Mouse (Mus musculus): ENCODE results near the gene Tmem79. TPM values are rescaled to one million over a fixed set of nuclear protein-coding genes. Genes with fewer than 3 reads are reported as not detected.

The Tmem79 gene
- total and polyA plus RNA-seq, 3 experiments = 1.1 to 3.8 (median 2.7) TPM

GRCm38 (mm10) chr3:88280035-88280434 is 55.9 kb downstream of the Tmem79 start:
- TF ChIP-seq TAL1 (conservative IDR thresholded peaks at IDR 0.05; ENCODE audit: low read depth, low read length) = no peak
- TF ChIP-seq GATA1 (IDR thresholded peaks at IDR 0.05; ENCODE audit: borderline replicate concordance, low read length) = no peak
- TF ChIP-seq POLR2AphosphoS5 (IDR thresholded peaks at IDR 0.05; ENCODE audit: insufficient replicate concordance, low read depth, low read length) = no peak
- TF ChIP-seq CTCF (IDR thresholded peaks at IDR 0.05; ENCODE audit: low read depth, low read length) = no peak
- no peak for TF ChIP-seq GATA2 (IDR thresholded peaks at IDR 0.05; ENCODE audit: borderline replicate concordance, low read depth, low read length)
- ATAC-seq (ENCODE audit: extremely low read depth, insufficient number of reproducible peaks, low FRiP score, poor library complexity, severe bottlenecking) = no peak

More at GRCm38 (mm10) chr3:88280035-88280434, 55.9 kb downstream of the Tmem79 start:
- Histone ChIP-seq H3K9me3 (replicated peaks) (no peaks in the 10 kb centered on the region), H3K27me3 (ENCODE audit: insufficient read depth, low read length) (no peaks in the 10 kb centered on the region), H3K4me3 (ENCODE audit: low read depth, low read length) (no peak overlapping the region), H3K36me3 (replicated peaks) (peaks cover 5% of the 10 kb centered on the region), H3K4me1 (ENCODE audit: insufficient read depth, low read depth, low read length) (0 out of 2 replicates have a peak, but pooled peaks cover 3% of the 10 kb centered on the region)
- DNase-seq (ENCODE audit: low spot score) = no peak

Other genes starting within 250 kb of the Tmem79 start
- 125 and 128 TPM in 2 replicates for gene Mef2d, start 193.8 kb downstream of the Tmem79 start, total RNA-seq (2014; fragmentation: Nextera tagmentation)
- 15.4 and 17.0 TPM in 2 replicates for gene Mef2d, start 193.8 kb downstream of the Tmem79 start, total RNA-seq (2017)
- gene Mef2d, start 193.8 kb downstream of the Tmem79 start, polyA plus RNA-seq (2012) = 133 and 141 TPM in 2 replicates
- gene Rhbg, start 81.4 kb downstream of the Tmem79 start, total RNA-seq (2014; fragmentation: Nextera tagmentation) = not detected in 2 replicates
- gene Rhbg, start 81.4 kb downstream of the Tmem79 start, total RNA-seq (2017) = not detected in 2 replicates
- gene Rhbg, start 81.4 kb downstream of the Tmem79 start, polyA plus RNA-seq (2012) = not detected in 2 replicates
- gene Gm38392, start 48.9 kb downstream of the Tmem79 start, total RNA-seq (2014; fragmentation: Nextera tagmentation) = not detected in 2 replicates
- gene Gm38392, start 48.9 kb downstream of the Tmem79 start, total RNA-seq (2017) = not detected in 2 replicates
- gene Gm38392, start 48.9 kb downstream of the Tmem79 start, polyA plus RNA-seq (2012) = not detected in 2 replicates
- 11.5 and 17.6 TPM in 2 replicates for gene Tsacc, start 39.1 kb downstream of the Tmem79 start, total RNA-seq (2014; fragmentation: Nextera tagmentation)
- 6.3 and 13.9 TPM in 2 replicates for gene Tsacc, start 39.1 kb downstream of the Tmem79 start, total RNA-seq (2017)
- 0.74 and 1.1 TPM in 2 replicates for gene Tsacc, start 39.1 kb downstream of the Tmem79 start, polyA plus RNA-seq (2012)
- 213 and 234 TPM in 2 replicates for gene Cct3, start 39.0 kb downstream of the Tmem79 start, total RNA-seq (2014; fragmentation: Nextera tagmentation)
- gene Cct3, start 39.0 kb downstream of the Tmem79 start, total RNA-seq (2017) = 292 and 314 TPM in 2 replicates
- 27.9 and 28.7 TPM in 2 replicates for gene Cct3, start 39.0 kb downstream of the Tmem79 start, polyA plus RNA-seq (2012)
- gene Glmp, start 11.1 kb downstream of the Tmem79 start, total RNA-seq (2014; fragmentation: Nextera tagmentation) = 119 and 123 TPM in 2 replicates
- 65.7 and 89.1 TPM in 2 replicates for gene Glmp, start 11.1 kb downstream of the Tmem79 start, total RNA-seq (2017)
- 31.4 and 67.5 TPM in 2 replicates for gene Glmp, start 11.1 kb downstream of the Tmem79 start, polyA plus RNA-seq (2012)
- 47.5 and 59.3 TPM in 2 replicates for gene Smg5, start 112 bp upstream of the Tmem79 start, total RNA-seq (2014; fragmentation: Nextera tagmentation)
- 53.9 and 57.6 TPM in 2 replicates for gene Smg5, start 112 bp upstream of the Tmem79 start, total RNA-seq (2017)
- gene Smg5, start 112 bp upstream of the Tmem79 start, polyA plus RNA-seq (2012) = 56.8 and 78.5 TPM in 2 replicates
- not detected in 2 replicates for gene Paqr6, start 28.4 kb upstream of the Tmem79 start, total RNA-seq (2014; fragmentation: Nextera tagmentation)
- gene Paqr6, start 28.4 kb upstream of the Tmem79 start, total RNA-seq (2017) = 0.12 and 0.38 TPM in 2 replicates
- not detected in 2 replicates for gene Paqr6, start 28.4 kb upstream of the Tmem79 start, polyA plus RNA-seq (2012)
- gene Bglap3, start 36.6 kb upstream of the Tmem79 start, total RNA-seq (2014; fragmentation: Nextera tagmentation) = not detected in 2 replicates
- 0.16 and 0.17 TPM in 2 replicates for gene Bglap3, start 36.6 kb upstream of the Tmem79 start, total RNA-seq (2017)
- gene Bglap3, start 36.6 kb upstream of the Tmem79 start, polyA plus RNA-seq (2012) = not detected in 2 replicates
- gene Bglap2, start 42.6 kb upstream of the Tmem79 start, total RNA-seq (2014; fragmentation: Nextera tagmentation) = not detected in 2 replicates
- not detected in 2 replicates for gene Bglap2, start 42.6 kb upstream of the Tmem79 start, total RNA-seq (2017)
- gene Bglap2, start 42.6 kb upstream of the Tmem79 start, polyA plus RNA-seq (2012) = not detected in 2 replicates
- not detected in 2 replicates for gene Bglap, start 48.3 kb upstream of the Tmem79 start, total RNA-seq (2014; fragmentation: Nextera tagmentation)
- not detected in 2 replicates for gene Bglap, start 48.3 kb upstream of the Tmem79 start, total RNA-seq (2017)
- not detected in 2 replicates for gene Bglap, start 48.3 kb upstream of the Tmem79 start, polyA plus RNA-seq (2012)
- gene Pmf1, start 74.2 kb upstream of the Tmem79 start, total RNA-seq (2014; fragmentation: Nextera tagmentation) = 273 and 301 TPM in 2 replicates
- 110 and 117 TPM in 2 replicates for gene Pmf1, start 74.2 kb upstream of the Tmem79 start, total RNA-seq (2017)
- gene Pmf1, start 74.2 kb upstream of the Tmem79 start, polyA plus RNA-seq (2012) = 254 and 283 TPM in 2 replicates
- 62.0 and 62.3 TPM in 2 replicates for gene Slc25a44, start 89.0 kb upstream of the Tmem79 start, total RNA-seq (2014; fragmentation: Nextera tagmentation)
- gene Slc25a44, start 89.0 kb upstream of the Tmem79 start, total RNA-seq (2017) = 50.3 and 50.9 TPM in 2 replicates
- gene Slc25a44, start 89.0 kb upstream of the Tmem79 start, polyA plus RNA-seq (2012) = 17.4 and 23.0 TPM in 2 replicates
- gene Sema4a, start 125.0 kb upstream of the Tmem79 start, total RNA-seq (2014; fragmentation: Nextera tagmentation) = 1.1 TPM in 1 of 2 replicates, not detected in the other
- 0.23 and 0.66 TPM in 2 replicates for gene Sema4a, start 125.0 kb upstream of the Tmem79 start, total RNA-seq (2017)
- gene Sema4a, start 125.0 kb upstream of the Tmem79 start, polyA plus RNA-seq (2012) = 1.3 and 1.7 TPM in 2 replicates
- 69.3 and 72.1 TPM in 2 replicates for gene Lmna, start 173.8 kb upstream of the Tmem79 start, total RNA-seq (2014; fragmentation: Nextera tagmentation)
- 96.4 and 98.2 TPM in 2 replicates for gene Lmna, start 173.8 kb upstream of the Tmem79 start, total RNA-seq (2017)
- 336 and 381 TPM in 2 replicates for gene Lmna, start 173.8 kb upstream of the Tmem79 start, polyA plus RNA-seq (2012)
- 6.2 and 8.2 TPM in 2 replicates for gene Mex3a, start 196.2 kb upstream of the Tmem79 start, total RNA-seq (2014; fragmentation: Nextera tagmentation)
- gene Mex3a, start 196.2 kb upstream of the Tmem79 start, total RNA-seq (2017) = 1.7 and 2.0 TPM in 2 replicates
- 9.0 and 9.6 TPM in 2 replicates for gene Mex3a, start 196.2 kb upstream of the Tmem79 start, polyA plus RNA-seq (2012)
- gene Rab25, start 212.2 kb upstream of the Tmem79 start, total RNA-seq (2014; fragmentation: Nextera tagmentation) = 1.6 and 4.5 TPM in 2 replicates
- 0.35 TPM in 1 of 2 replicates, not detected in the other for gene Rab25, start 212.2 kb upstream of the Tmem79 start, total RNA-seq (2017)
- 0.67 and 0.88 TPM in 2 replicates for gene Rab25, start 212.2 kb upstream of the Tmem79 start, polyA plus RNA-seq (2012)
- 44.7 and 64.5 TPM in 2 replicates for gene Lamtor2, start 216.9 kb upstream of the Tmem79 start, total RNA-seq (2014; fragmentation: Nextera tagmentation)
- gene Lamtor2, start 216.9 kb upstream of the Tmem79 start, total RNA-seq (2017) = 97.5 and 98.0 TPM in 2 replicates
- gene Lamtor2, start 216.9 kb upstream of the Tmem79 start, polyA plus RNA-seq (2012) = 96.1 and 182 TPM in 2 replicates
- gene Ubqln4, start 217.6 kb upstream of the Tmem79 start, total RNA-seq (2014; fragmentation: Nextera tagmentation) = 63.4 and 67.4 TPM in 2 replicates
- gene Ubqln4, start 217.6 kb upstream of the Tmem79 start, total RNA-seq (2017) = 39.6 and 40.6 TPM in 2 replicates
- 73.7 and 81.2 TPM in 2 replicates for gene Ubqln4, start 217.6 kb upstream of the Tmem79 start, polyA plus RNA-seq (2012)
- gene Ssr2, start 239.7 kb upstream of the Tmem79 start, total RNA-seq (2014; fragmentation: Nextera tagmentation) = 269 and 289 TPM in 2 replicates
- 132 and 134 TPM in 2 replicates for gene Ssr2, start 239.7 kb upstream of the Tmem79 start, total RNA-seq (2017)
- 123 and 280 TPM in 2 replicates for gene Ssr2, start 239.7 kb upstream of the Tmem79 start, polyA plus RNA-seq (2012)